Mouse (Mus musculus) CH12.LX (cell line): Measurements from ENCODE around the gene Ly6g6e. TPM values are rescaled to one million over a fixed set of nuclear protein-coding genes. Genes with fewer than 3 reads are reported as not detected.

ENCODE experiments used
- DNase-seq: peaks from one replicate; pipeline ENCODE4 v3.0.0-alpha.2; 2013; ENCODE audit errors: extremely low read depth
- H3K27ac ChIP-seq: 2 replicates; pipeline ENCODE4 v1.5.1; 2012; ENCODE audit warnings: low read depth, mild to moderate bottlenecking, control low read depth, moderate library complexity; ENCODE audit not compliant: insufficient read depth
- H3K27me3 ChIP-seq: replicated peaks from 2 replicates; pipeline ENCODE3; 2012; ENCODE audit warnings: inconsistent platforms
- H3K36me3 ChIP-seq, 2 experiments: replicated peaks in 1 of 2; 2 replicates each; pipeline versions ENCODE3 to v1.6.1; 2012; ENCODE audit warnings: inconsistent platforms in 1 of 2, low read length in 1 of 2, mild to moderate bottlenecking in 1 of 2, mixed read lengths in 1 of 2, moderate library complexity in 1 of 2; ENCODE audit not compliant: control insufficient read depth in 1 of 2, insufficient read depth in 1 of 2
- H3K4me1 ChIP-seq, 2 experiments: 2 replicates each; pipeline ENCODE4 v1.6.1; 2012; ENCODE audit warnings: inconsistent platforms in 1 of 2, moderate library complexity in 1 of 2; ENCODE audit not compliant: insufficient read depth in 2 of 2, control insufficient read depth in 1 of 2
- H3K4me2 ChIP-seq: 2 replicates; pipeline ENCODE4 v1.6.1; 2012; ENCODE audit warnings: low read depth, mild to moderate bottlenecking, control low read depth; ENCODE audit not compliant: poor library complexity, insufficient read depth, severe bottlenecking
- H3K4me3 ChIP-seq, 3 experiments: fragments of 150-350 bp in 1 of 3; sonication (generic) in 1 of 3; replicated peaks in 1 of 3; 2 replicates each; pipeline versions ENCODE3 to v1.5.1; 2011 to 2012; ENCODE audit warnings: low read depth in 2 of 3, low read length in 2 of 3, mild to moderate bottlenecking in 2 of 3, moderate library complexity in 2 of 3, control low read depth in 1 of 3, improper control_type of control experiment in 1 of 3, inconsistent platforms in 1 of 3, mixed read lengths in 1 of 3; ENCODE audit not compliant: poor library complexity in 1 of 3
- H3K79me2 ChIP-seq: replicated peaks from 2 replicates; pipeline ENCODE4 v1.6.1; 2012; ENCODE audit warnings: mild to moderate bottlenecking, moderate library complexity; ENCODE audit not compliant: control insufficient read depth, poor library complexity, insufficient read depth, severe bottlenecking; ENCODE audit errors: extremely low read depth
- H3K9ac ChIP-seq: 2 replicates; pipeline ENCODE4 v1.6.1; 2012; ENCODE audit warnings: low read depth, mild to moderate bottlenecking, control low read depth, moderate library complexity; ENCODE audit not compliant: insufficient read depth
- H3K9me3 ChIP-seq: replicated peaks from 2 replicates; pipeline ENCODE3; 2012; ENCODE audit warnings: low read length, inconsistent platforms, mixed read lengths
- BHLHE40 ChIP-seq: IDR thresholded peaks from 2 replicates; pipeline ENCODE4 v1.6.1; 2011; ENCODE audit warnings: mild to moderate bottlenecking, low read depth, low read length, improper control_type of control experiment
- CHD1 ChIP-seq: IDR thresholded peaks from 2 replicates; pipeline ENCODE4 v1.6.1; 2012; ENCODE audit warnings: low read depth, low read length, improper control_type of control experiment, inconsistent platforms
- CHD2 ChIP-seq: IDR thresholded peaks from 2 replicates; pipeline ENCODE4 v1.6.1; 2011; ENCODE audit warnings: low read length, improper control_type of control experiment
- CTCF ChIP-seq, 2 experiments: IDR thresholded peaks in 1 of 2; conservative IDR thresholded peaks in 1 of 2; 2 replicates each; pipeline ENCODE4 v1.5.1; 2011 to 2012; ENCODE audit warnings: low read depth in 2 of 2, low read length in 2 of 2, improper control_type of control experiment in 1 of 2, inconsistent platforms in 1 of 2, mild to moderate bottlenecking in 1 of 2, moderate library complexity in 1 of 2
- E2F4 ChIP-seq: IDR thresholded peaks from 2 replicates; pipeline ENCODE4 v1.6.1; 2011; ENCODE audit warnings: low read depth, low read length, improper control_type of control experiment; ENCODE audit not compliant: insufficient replicate concordance
- ELF1 ChIP-seq: IDR thresholded peaks from 2 replicates; pipeline ENCODE4 v1.6.1; 2014; ENCODE audit warnings: low read depth, mild to moderate bottlenecking, inconsistent platforms, low read length, improper control_type of control experiment
- EP300 ChIP-seq: IDR thresholded peaks from 2 replicates; pipeline ENCODE4 v1.6.1; 2011; ENCODE audit warnings: low read length, improper control_type of control experiment
- ETS1 ChIP-seq: conservative IDR thresholded peaks from 2 replicates; pipeline ENCODE4 v1.6.1; 2012; ENCODE audit warnings: low read depth, mild to moderate bottlenecking, inconsistent platforms, low read length, improper control_type of control experiment, moderate library complexity
- HCFC1 ChIP-seq: IDR thresholded peaks from 2 replicates; pipeline ENCODE4 v1.6.1; 2012; ENCODE audit warnings: low read depth, mild to moderate bottlenecking, inconsistent platforms, low read length, improper control_type of control experiment
- IRF4 ChIP-seq: IDR thresholded peaks from 2 replicates; pipeline ENCODE4 v1.6.1; 2014; ENCODE audit warnings: low read depth, mild to moderate bottlenecking, inconsistent platforms, low read length, improper control_type of control experiment
- JUN ChIP-seq: IDR thresholded peaks from 2 replicates; pipeline ENCODE4 v1.6.1; 2011; ENCODE audit warnings: low read depth, mild to moderate bottlenecking, low read length, improper control_type of control experiment, moderate library complexity; ENCODE audit not compliant: insufficient read depth
- JUND ChIP-seq: conservative IDR thresholded peaks from 2 replicates; pipeline ENCODE4 v1.6.1; 2011; ENCODE audit warnings: low read depth, low read length, improper control_type of control experiment
- KAT2A ChIP-seq: IDR thresholded peaks from 2 replicates; pipeline ENCODE4 v1.6.1; 2012; ENCODE audit warnings: low read length, improper control_type of control experiment, inconsistent platforms; ENCODE audit not compliant: insufficient replicate concordance
- MAFK ChIP-seq: IDR thresholded peaks from 2 replicates; pipeline ENCODE4 v1.6.1; 2011; ENCODE audit warnings: low read length, improper control_type of control experiment; ENCODE audit not compliant: insufficient replicate concordance
- MAX ChIP-seq: IDR thresholded peaks from 2 replicates; pipeline ENCODE4 v1.6.1; 2011; ENCODE audit warnings: low read length, improper control_type of control experiment
- MAZ ChIP-seq: IDR thresholded peaks from 2 replicates; pipeline ENCODE4 v1.6.1; 2012; ENCODE audit warnings: low read depth, mild to moderate bottlenecking, inconsistent platforms, low read length, improper control_type of control experiment, moderate library complexity
- MEF2A ChIP-seq: IDR thresholded peaks from 2 replicates; pipeline ENCODE4 v1.6.1; 2014; ENCODE audit warnings: low read depth, mild to moderate bottlenecking, inconsistent platforms, low read length, improper control_type of control experiment, borderline replicate concordance
- MXI1 ChIP-seq: IDR thresholded peaks from 2 replicates; pipeline ENCODE4 v1.6.1; 2011; ENCODE audit warnings: mild to moderate bottlenecking, low read depth, low read length, improper control_type of control experiment
- MYC ChIP-seq: IDR thresholded peaks from 2 replicates; pipeline ENCODE4 v1.6.1; 2011; ENCODE audit warnings: low read depth, mild to moderate bottlenecking, improper control_type of control experiment, low read length
- NELFE ChIP-seq: IDR thresholded peaks from 2 replicates; pipeline ENCODE4 v1.6.1; 2011; ENCODE audit warnings: low read depth, low read length, improper control_type of control experiment
- NRF1 ChIP-seq: IDR thresholded peaks from 2 replicates; pipeline ENCODE4 v1.6.1; 2014; ENCODE audit warnings: low read depth, mild to moderate bottlenecking, inconsistent platforms, low read length, improper control_type of control experiment, moderate library complexity
- PAX5 ChIP-seq: IDR thresholded peaks from 2 replicates; pipeline ENCODE4 v1.6.1; 2012; ENCODE audit warnings: low read length, inconsistent platforms, mixed read lengths
- POLR2A ChIP-seq: IDR thresholded peaks from 2 replicates; pipeline ENCODE4 v1.6.1; 2011; ENCODE audit warnings: low read depth, mild to moderate bottlenecking, improper control_type of control experiment, low read length
- POLR2AphosphoS2 ChIP-seq: IDR thresholded peaks from 2 replicates; pipeline ENCODE4 v1.6.1; 2011; ENCODE audit warnings: low read depth, low read length, improper control_type of control experiment
- RAD21 ChIP-seq: IDR thresholded peaks from 2 replicates; pipeline ENCODE4 v1.6.1; 2011; ENCODE audit warnings: low read depth, mild to moderate bottlenecking, low read length, improper control_type of control experiment, moderate library complexity
- RCOR1 ChIP-seq: conservative IDR thresholded peaks from 2 replicates; pipeline ENCODE4 v1.6.1; 2012; ENCODE audit warnings: low read depth, mild to moderate bottlenecking, inconsistent platforms, low read length, improper control_type of control experiment
- SIN3A ChIP-seq: IDR thresholded peaks from 2 replicates; pipeline ENCODE4 v1.6.1; 2012; ENCODE audit warnings: low read length, improper control_type of control experiment, inconsistent platforms
- SMC3 ChIP-seq: IDR thresholded peaks from 2 replicates; pipeline ENCODE4 v1.6.1; 2011; ENCODE audit warnings: low read depth, low read length, improper control_type of control experiment
- TBP ChIP-seq: conservative IDR thresholded peaks from 2 replicates; pipeline ENCODE4 v1.6.1; 2011; ENCODE audit warnings: low read depth, low read length, improper control_type of control experiment
- TCF12 ChIP-seq: IDR thresholded peaks from 2 replicates; pipeline ENCODE4 v1.6.1; 2014; ENCODE audit warnings: low read depth, mild to moderate bottlenecking, inconsistent platforms, low read length, improper control_type of control experiment
- UBTF ChIP-seq: IDR thresholded peaks from 2 replicates; pipeline ENCODE4 v1.6.1; 2012; ENCODE audit warnings: low read depth, mild to moderate bottlenecking, inconsistent platforms, low read length, improper control_type of control experiment, moderate library complexity
- USF1 ChIP-seq: IDR thresholded peaks from 2 replicates; pipeline ENCODE4 v1.6.1; 2014; ENCODE audit warnings: low read depth, mild to moderate bottlenecking, inconsistent platforms, low read length, improper control_type of control experiment
- USF2 ChIP-seq: conservative IDR thresholded peaks from 2 replicates; pipeline ENCODE4 v1.6.1; 2011; ENCODE audit warnings: low read depth, low read length, improper control_type of control experiment
- ZC3H11A ChIP-seq: IDR thresholded peaks from 2 replicates; pipeline ENCODE4 v1.6.1; 2012; ENCODE audit warnings: low read depth, mild to moderate bottlenecking, inconsistent platforms, low read length, improper control_type of control experiment
- ZKSCAN1 ChIP-seq: IDR thresholded peaks from 2 replicates; pipeline ENCODE4 v1.6.1; 2012; ENCODE audit warnings: low read depth, inconsistent platforms, low read length, improper control_type of control experiment, borderline replicate concordance
- ZMIZ1 ChIP-seq: IDR thresholded peaks from 2 replicates; pipeline ENCODE4 v1.6.1; 2012; ENCODE audit warnings: low read depth, mild to moderate bottlenecking, inconsistent platforms, low read length, improper control_type of control experiment
- ZNF384 ChIP-seq: IDR thresholded peaks from 2 replicates; pipeline ENCODE4 v1.6.1; 2012; ENCODE audit warnings: low read depth, low read length, improper control_type of control experiment, inconsistent platforms
- dilution Hi-C: fragments of 300-500 bp; cut with MboI; formaldehyde crosslinking; loops from 2 replicates; pipeline ENCODE4 v1.14.3; 2020; ENCODE audit warnings: low sequenced_read_pairs; ENCODE audit not compliant: extremely low pct_unique_long_range_greater_than_20kb, extremely low pct_ligation_motif_present
- in situ Hi-C: fragments of 300-500 bp; cut with MboI; formaldehyde crosslinking; loops from 3 replicates; pipeline ENCODE4 v1.14.3; 2019; ENCODE audit warnings: low sequenced_read_pairs, low pct_ligation_motif_present, low pct_unique_long_range_greater_than_20kb, mixed read lengths
- polyA plus RNA-seq: library from polyadenylated mRNA; unstranded; fragments of >175 nt; gene quantifications from 2 replicates; pipeline ENCODE4 v1.2.1, GENCODE M21; 2012; ENCODE audit warnings: low read depth; ENCODE audit not compliant: insufficient read length
- total RNA-seq, 2 experiments: library from RNA; depleted of rRNA; stranded (reverse); fragments of 300-350 nt in 1 of 2; fragments of >200 nt in 1 of 2; gene quantifications; 2 replicates each; pipeline ENCODE4 v1.2.3; 2012 to 2014

Gene Ly6g6e
- total and polyA plus RNA-seq, 3 experiments = not detected

DNA sequence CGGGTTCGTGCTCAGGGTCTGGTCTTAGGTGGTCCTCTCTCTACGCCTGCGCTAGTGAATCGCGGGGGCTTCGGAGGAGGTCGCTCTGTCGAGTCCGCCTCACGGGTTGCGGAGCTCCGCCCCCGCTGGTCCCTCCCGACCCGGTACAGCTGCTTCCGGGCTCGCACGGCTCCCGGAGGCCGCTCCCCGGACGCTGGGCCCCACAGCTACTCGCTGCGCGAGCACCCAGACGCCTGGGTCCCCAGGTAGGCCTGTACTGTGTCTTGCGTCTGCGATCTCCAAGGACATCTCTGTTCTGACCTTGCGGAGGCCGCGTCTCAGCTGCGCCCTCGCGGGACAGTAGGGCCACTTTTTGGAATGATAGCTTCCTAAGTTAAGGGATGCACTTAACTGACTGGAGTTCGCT is 49.5 kb downstream of the Ly6g6e start, which contains the start of gene D17H6S53E:
Gene D17H6S53E (plus strand): TSS at position 168 of the 406 bp plus-strand sequence.
- Histone ChIP-seq H3K27me3 (no peaks in the 10 kb centered on the region), H3K4me1 (peaks cover 5 to 43% of the 10 kb centered on the region in 2 experiments), H3K4me2 (peak within 1 kb of the TSS; percentile 81), H3K9ac (peak within 1 kb of the TSS; percentile 95), H3K4me3 (peak within 1 kb of the TSS; percentile 74 to 87 (median 86)), H3K27ac (peak within 1 kb of the TSS; percentile 57), H3K79me2 (peaks cover 37% of the 10 kb centered on the region), H3K9me3 (no peaks in the 10 kb centered on the region), H3K36me3 (peaks cover 29 to 54% of the 10 kb centered on the region in 2 experiments)
- in situ Hi-C loops (no loop called here), dilution Hi-C loops (no loop called here)
- TF ChIP-seq MYC = no peak
- TF ChIP-seq SIN3A = peak; percentile 89
- TF ChIP-seq CHD2 = 0 out of 2 replicates have a peak, but pooled peaks have one; percentile 23
- peak; percentile 97 for TF ChIP-seq UBTF
- TF ChIP-seq ZNF384 = no peak
- TF ChIP-seq BHLHE40 = peak; percentile 44
- TF ChIP-seq JUN = no peak
- TF ChIP-seq PAX5 = no peak
- peak; percentile 64 for TF ChIP-seq MXI1
- TF ChIP-seq USF1 = no peak
- no peak for TF ChIP-seq JUND
- TF ChIP-seq MEF2A = no peak; the same call in 1 of the 2 replicates
- peak; percentile 81 for TF ChIP-seq NRF1
- TF ChIP-seq IRF4 = peak; percentile 52; the same call in 1 of the 2 replicates
- no peak for TF ChIP-seq EP300
- no peak; the same call in 1 of the 2 replicates for TF ChIP-seq MAX
- no peak for TF ChIP-seq RCOR1
- no peak for TF ChIP-seq ZC3H11A
- TF ChIP-seq ELF1 = peak; percentile 88
- TF ChIP-seq POLR2A = peak; percentile 81
- no peak for TF ChIP-seq E2F4
- peak; percentile 60; the same call in 1 of the 2 replicates for TF ChIP-seq HCFC1
- peak; percentile 80 for TF ChIP-seq ZMIZ1
- no peak; the same call in 1 of the 2 replicates for TF ChIP-seq NELFE
- no peak; the same call in 1 of the 2 replicates for TF ChIP-seq POLR2AphosphoS2
- no peak for TF ChIP-seq ZKSCAN1
- peak; percentile 51; the same call in 1 of the 2 replicates for TF ChIP-seq TBP
- TF ChIP-seq MAFK = no peak
- peak; percentile 40; the same call in 1 of the 2 replicates for TF ChIP-seq ETS1
- no peak for TF ChIP-seq CTCF (conservative IDR thresholded peaks at IDR 0.05 in 1 of 2, IDR thresholded peaks at IDR 0.05 in 1 of 2; ENCODE audit: low read depth in 2 of 2, low read length in 2 of 2)
- 0 out of 2 replicates have a peak, but pooled peaks have one; percentile 59 for TF ChIP-seq KAT2A
- TF ChIP-seq RAD21 = no peak
- 0 out of 2 replicates have a peak, but pooled peaks have one; percentile 8 for TF ChIP-seq MAZ
- peak; percentile 79; the same call in 1 of the 2 replicates for TF ChIP-seq TCF12
- TF ChIP-seq CHD1 = no peak
- TF ChIP-seq SMC3 = no peak
- no peak for TF ChIP-seq USF2
- peak; percentile 66 for DNase-seq
